Mouse (Mus musculus): Measurements from ENCODE around the gene Vav1. TPM values are rescaled to one million over a fixed set of nuclear protein-coding genes. Genes with fewer than 3 reads are reported as not detected.
"Not testable (repeated sequence)": the region's sequence is repeated elsewhere in the genome, so short reads cannot be mapped to it uniquely, and the experiment has no call there.

Vav1 gene
- total RNA-seq, 2 experiments from 2014 or later: 3.7 to 4.7 TPM

GRCm38 (mm10) chr17:57330993-57331392 lies 52.1 kb downstream of the Vav1 start:
- intact Hi-C loops (cut with DNase I): loop anchor here (5.0 to 10.0 kb wide), 2 partner anchors 234 to 526 kb away; no protein-coding TSS in a partner anchor
- no peak for DNase-seq (ENCODE audit: low spot score in 2 of 2)

GRCm38 (mm10) chr17:57332241-57332640 lies 53.3 kb downstream of the Vav1 start:
- DNase-seq (ENCODE audit: low spot score in 2 of 2): no peak
- intact Hi-C loops (cut with DNase I): loop anchor here (5.0 to 10.0 kb wide), 2 partner anchors 235 to 527 kb away; no protein-coding TSS in a partner anchor

DNA sequence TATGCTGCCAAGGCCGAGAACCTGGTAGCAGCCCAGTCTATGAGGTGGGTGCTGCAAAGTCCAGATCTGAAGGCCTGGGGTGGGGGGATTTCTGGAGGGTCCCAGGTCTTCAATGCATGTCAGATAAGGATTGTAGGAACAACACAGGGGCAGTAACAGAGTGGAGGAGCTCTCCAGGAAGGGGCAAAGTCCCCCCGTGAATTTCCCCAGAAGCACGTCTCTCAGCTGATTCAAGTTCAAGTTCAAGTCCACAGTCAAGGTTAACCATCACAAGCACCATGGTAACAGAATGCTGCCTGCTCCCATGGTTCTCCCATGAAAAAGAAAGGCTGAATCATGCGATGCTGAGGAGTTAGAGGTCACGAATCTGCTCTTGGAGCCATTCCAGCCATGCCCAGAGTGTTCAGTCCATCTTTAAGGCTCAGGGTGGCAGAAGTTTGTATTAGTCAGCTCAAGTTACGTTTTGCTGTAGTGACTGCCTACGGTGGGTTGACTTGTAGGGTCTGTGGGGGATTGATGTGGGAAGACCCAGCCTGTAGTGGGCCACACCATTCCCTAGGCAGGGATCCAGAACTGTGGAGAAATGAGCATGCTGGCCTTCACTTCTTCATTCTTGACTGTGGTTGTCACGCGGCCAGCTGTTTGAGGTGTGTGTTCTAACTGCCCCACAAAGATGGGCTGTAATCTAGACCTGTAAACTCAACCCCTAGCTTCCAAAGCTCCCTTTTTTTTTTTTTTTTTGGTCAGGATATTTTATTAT lies 55.3 kb downstream of the Vav1 start:
- DNase-seq (ENCODE audit: low spot score in 2 of 2): no peak
- intact Hi-C loops (cut with DNase I): loop anchor here (2.0 to 10.0 kb wide), 4 partner anchors 57 to 529 kb away; no protein-coding TSS in a partner anchor

DNA sequence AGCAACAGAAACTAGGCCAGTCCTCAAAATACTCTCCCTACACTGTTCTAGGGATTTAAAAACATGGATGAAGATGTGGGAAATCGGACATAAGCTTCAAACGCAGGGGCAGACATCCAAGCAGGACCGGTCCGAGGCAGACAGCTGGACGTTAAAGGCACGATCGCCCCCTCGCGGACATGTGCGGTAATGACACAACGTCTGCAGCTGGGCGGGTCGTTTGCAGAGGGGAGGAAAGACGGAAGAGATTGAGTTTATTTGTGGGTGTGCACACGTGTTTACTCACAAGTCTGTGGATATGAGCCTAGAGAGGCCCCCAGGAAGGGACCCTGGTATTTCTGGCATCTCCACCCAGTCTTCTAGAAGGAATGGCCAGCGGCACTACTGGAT lies 55.9 kb downstream of the Vav1 start:
- peak; percentile 73 to 81 for DNase-seq (ENCODE audit: low spot score in 2 of 2)

GRCm38 (mm10) chr17:57335194-57335593 lies 56.3 kb downstream of the Vav1 start:
- DNase-seq (ENCODE audit: low spot score in 2 of 2): not testable (repeated sequence)
- intact Hi-C loops (cut with DNase I): loop anchor here (1.0 to 10.0 kb wide), 4 partner anchors 58 to 530 kb away; partner anchors contain the start of gene Gpr108

More for the DNA sequence above, 55.9 kb downstream of the Vav1 start:
- intact Hi-C loops (cut with DNase I): loop anchor here (1.0 to 10.0 kb wide), 5 partner anchors 58 to 530 kb away; partner anchors contain the start of gene Gpr108

GRCm38 (mm10) chr17:57335673-57336303 lies 56.9 kb downstream of the Vav1 start:
- peak; percentile 81 to 87 for DNase-seq (ENCODE audit: low spot score in 2 of 2)
- intact Hi-C loops (cut with DNase I): loop anchor here (1.0 to 10.0 kb wide), 4 partner anchors 59 to 531 kb away; partner anchors contain the start of gene Gpr108

- DNase-seq (ENCODE audit: low spot score in 2 of 2): no peak
- intact Hi-C loops (cut with DNase I): loop anchor here (10.0 kb wide), 1 partner anchor 533 kb away; no protein-coding TSS in a partner anchor
These were observed 59.1 kb downstream of the Vav1 start for GRCm38 (mm10) chr17:57337996-57338395.

- intact Hi-C loops (cut with DNase I): loop anchor here (10.0 kb wide), 1 partner anchor 534 kb away; no protein-coding TSS in a partner anchor
- DNase-seq (ENCODE audit: low spot score in 2 of 2): no peak
These were observed 60.4 kb downstream of the Vav1 start for GRCm38 (mm10) chr17:57339298-57339697.

DNA sequence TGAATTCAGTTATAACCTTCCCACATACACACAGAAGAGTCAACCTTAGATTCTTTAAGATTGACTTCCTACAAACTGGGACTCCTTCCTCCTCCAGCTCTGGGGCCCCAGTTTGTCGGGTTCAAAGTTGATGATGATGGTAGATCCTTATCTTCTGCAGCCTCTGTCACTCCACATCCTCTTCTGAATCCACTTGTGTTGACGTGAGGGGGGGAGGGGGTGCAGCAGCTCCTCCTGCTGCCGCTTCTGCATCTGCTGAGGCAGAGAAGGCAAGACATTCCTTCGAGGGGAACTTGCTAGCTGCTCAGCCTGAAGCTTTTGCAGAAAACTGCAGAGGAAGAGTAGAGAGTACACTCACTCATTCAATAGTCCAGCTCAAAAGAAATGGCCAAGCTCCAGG lies 62.7 kb downstream of the Vav1 start:
- intact Hi-C loops (cut with DNase I): no loop called here
- DNase-seq (ENCODE audit: low spot score in 2 of 2): no peak

- no peak for DNase-seq (ENCODE audit: low spot score in 2 of 2)
- intact Hi-C loops (cut with DNase I): no loop called here
These were observed 65.3 kb downstream of the Vav1 start for GRCm38 (mm10) chr17:57344029-57344707.

GRCm38 (mm10) chr17:57347017-57347416 lies 68.1 kb downstream of the Vav1 start:
- DNase-seq (ENCODE audit: low spot score in 2 of 2): no peak
- intact Hi-C loops (cut with DNase I): no loop called here

- no peak for DNase-seq (ENCODE audit: low spot score in 2 of 2)
- intact Hi-C loops (cut with DNase I): no loop called here
These were observed 68.9 kb downstream of the Vav1 start for GRCm38 (mm10) chr17:57347781-57348180.

- intact Hi-C loops (cut with DNase I): no loop called here
- DNase-seq (ENCODE audit: low spot score in 2 of 2): no peak
These were observed 70.2 kb downstream of the Vav1 start for GRCm38 (mm10) chr17:57349067-57349466.

GRCm38 (mm10) chr17:57350212-57350611 lies 71.3 kb downstream of the Vav1 start:
- no peak for DNase-seq (ENCODE audit: low spot score in 2 of 2)
- intact Hi-C loops (cut with DNase I): no loop called here

GRCm38 (mm10) chr17:57351107-57351506 lies 72.2 kb downstream of the Vav1 start:
- intact Hi-C loops (cut with DNase I): no loop called here
- DNase-seq (ENCODE audit: low spot score in 2 of 2): no peak

GRCm38 (mm10) chr17:57358441-57358840 lies 79.5 kb downstream of the Vav1 start, which contains the start of gene Adgre1:
Gene Adgre1 (plus strand): TSS chr17:57358691.
- intact Hi-C loops (cut with DNase I): no loop called here
- DNase-seq (ENCODE audit: low spot score in 2 of 2): no peak

DNA sequence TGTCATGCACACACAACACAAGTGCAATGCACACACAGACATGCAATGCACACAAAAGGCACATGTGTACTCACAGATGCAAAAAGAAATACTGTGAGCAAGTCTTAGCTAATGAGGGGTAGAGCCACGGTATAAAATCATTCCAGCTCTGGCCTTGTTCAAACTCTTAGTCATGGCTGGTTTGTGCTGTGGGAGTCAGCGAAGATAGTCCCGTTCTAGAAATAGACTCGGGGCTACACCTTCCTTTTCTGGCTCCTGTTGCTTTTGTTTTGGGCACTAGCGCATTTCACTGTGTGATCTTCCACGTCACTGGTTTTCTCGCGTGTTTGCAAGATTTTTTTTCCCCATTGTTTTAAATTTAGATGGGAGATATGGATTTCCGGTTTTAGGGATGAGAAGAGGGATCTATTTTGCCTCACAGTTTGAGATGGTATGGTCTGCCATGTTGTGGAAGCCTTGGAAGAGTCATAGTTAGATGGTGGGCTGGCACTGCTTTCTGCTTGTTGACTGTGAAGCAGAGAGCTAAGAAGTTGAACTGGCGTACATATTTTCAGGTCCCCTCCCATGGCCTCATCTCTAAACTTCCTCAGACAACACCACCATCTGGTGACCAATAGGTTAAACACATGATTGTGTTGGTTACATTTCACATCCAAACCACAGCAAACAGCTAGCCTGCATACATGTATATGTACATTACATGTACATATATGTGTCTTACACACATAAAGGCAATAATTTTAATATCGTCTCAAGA lies 80.8 kb downstream of the Vav1 start:
- DNase-seq (ENCODE audit: low spot score in 2 of 2): no peak
- intact Hi-C loops (cut with DNase I): no loop called here
